Mouse (Mus musculus): ENCODE results near the gene Snx29. TPM values are rescaled to one million over a fixed set of nuclear protein-coding genes. Genes with fewer than 3 reads are reported as not detected.

The Snx29 gene
- polyA plus RNA-seq, 1 experiment = 8.4 TPM

DNA sequence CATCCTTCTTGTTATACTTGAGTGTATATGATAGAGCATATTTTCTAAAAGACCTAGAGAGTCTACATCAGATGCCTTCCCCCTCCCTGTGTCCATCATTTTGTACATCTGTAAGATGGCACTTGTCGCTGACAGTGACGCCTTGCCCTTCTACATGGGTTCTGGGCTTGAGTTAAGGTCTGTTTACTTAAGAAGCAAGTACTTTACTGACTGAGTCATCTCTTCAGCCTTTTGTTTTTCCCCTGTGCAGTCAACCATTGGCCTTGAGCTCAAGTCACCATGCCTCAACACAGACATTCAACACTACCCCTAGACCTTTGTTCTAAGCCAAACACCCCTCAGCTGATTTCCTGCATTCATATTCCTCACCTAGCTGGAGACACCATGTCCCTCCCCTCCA, 385.4 kb downstream of the Snx29 start:
- no peak for DNase-seq
- Histone ChIP-seq H3K4me1 (ENCODE audit: control insufficient read depth, insufficient read depth, low read length) (peaks cover 25% of the 10 kb centered on the region), H3K27me3 (ENCODE audit: control insufficient read depth, insufficient read depth, low read length) (no peaks in the 10 kb centered on the region), H3K4me3 (replicated peaks; ENCODE audit: insufficient read depth, low read depth, low read length) (no peak overlapping the region), H3K27ac (ENCODE audit: insufficient read depth, low read length) (no peak overlapping the region)
- 100% methylated on average over 2 of the region's 2 CpGs for WGBS
- TF ChIP-seq CTCF (IDR thresholded peaks at IDR 0.05; ENCODE audit: borderline replicate concordance, insufficient read depth, low read depth, low read length) = no peak
- TF ChIP-seq POLR2A (IDR thresholded peaks at IDR 0.05; ENCODE audit: borderline replicate concordance, insufficient read depth, low read length) = no peak

GRCm38 (mm10) chr16:11709382-11709781, 386.7 kb downstream of the Snx29 start:
- TF ChIP-seq CTCF (IDR thresholded peaks at IDR 0.05; ENCODE audit: borderline replicate concordance, insufficient read depth, low read depth, low read length) (no peak), POLR2A (IDR thresholded peaks at IDR 0.05; ENCODE audit: borderline replicate concordance, insufficient read depth, low read length) (no peak)
- H3K4me1 ChIP-seq (ENCODE audit: control insufficient read depth, insufficient read depth, low read length) = peaks cover 28% of the 10 kb centered on the region
- H3K4me3 ChIP-seq (replicated peaks; ENCODE audit: insufficient read depth, low read depth, low read length) = no peak overlapping the region
- 90% methylated on average over 4 of the region's 4 CpGs for WGBS
- peak in 1 of 2 experiments; percentile 4 for DNase-seq
- no peaks in the 10 kb centered on the region for H3K27me3 ChIP-seq (ENCODE audit: control insufficient read depth, insufficient read depth, low read length)
- no peak overlapping the region for H3K27ac ChIP-seq (ENCODE audit: insufficient read depth, low read length)

GRCm38 (mm10) chr16:11709999-11710667, 387.4 kb downstream of the Snx29 start:
- H3K27ac ChIP-seq (ENCODE audit: insufficient read depth, low read length) = no peak overlapping the region
- H3K4me3 ChIP-seq (replicated peaks; ENCODE audit: insufficient read depth, low read depth, low read length) = no peak overlapping the region
- TF ChIP-seq POLR2A (IDR thresholded peaks at IDR 0.05; ENCODE audit: borderline replicate concordance, insufficient read depth, low read length) = no peak
- TF ChIP-seq CTCF (IDR thresholded peaks at IDR 0.05; ENCODE audit: borderline replicate concordance, insufficient read depth, low read depth, low read length) = no peak
- H3K4me1 ChIP-seq (ENCODE audit: control insufficient read depth, insufficient read depth, low read length) = peaks cover 24% of the 10 kb centered on the region
- peak in 1 of 2 experiments; percentile 7 for DNase-seq
- H3K27me3 ChIP-seq (ENCODE audit: control insufficient read depth, insufficient read depth, low read length) = no peaks in the 10 kb centered on the region
- 76% methylated on average over 5 of the region's 5 CpGs for WGBS

DNA sequence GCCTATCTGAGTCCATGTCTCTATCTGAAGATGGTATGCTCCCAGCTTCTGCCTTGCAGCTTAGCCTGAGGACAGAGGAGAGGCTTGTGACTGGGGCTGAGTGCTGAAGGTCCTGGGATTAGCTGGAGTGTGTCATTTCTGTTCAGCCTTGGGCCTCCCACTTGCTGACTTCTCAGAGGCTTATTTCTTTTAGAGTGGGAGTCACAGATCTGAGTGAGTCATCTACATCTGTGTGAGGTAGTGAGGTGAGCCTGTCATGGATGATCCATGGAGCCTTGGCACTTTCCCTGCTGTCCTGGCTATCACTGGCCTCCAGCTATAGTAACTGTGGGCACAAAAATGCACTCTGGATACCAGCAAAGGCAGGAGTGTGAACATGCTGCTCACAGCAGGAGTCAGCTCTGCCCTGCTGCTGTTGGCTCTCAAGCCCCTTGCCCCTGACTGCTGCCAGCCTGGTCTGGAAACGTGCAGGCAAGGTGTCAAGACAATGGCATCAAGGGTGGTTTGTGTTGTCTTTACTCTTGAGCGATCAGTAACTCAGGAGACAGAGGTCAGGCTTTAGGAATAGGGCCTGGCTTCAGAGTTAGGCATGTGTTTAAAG, 390.7 kb downstream of the Snx29 start:
- 22% methylated on average over 2 of the region's 2 CpGs for WGBS
- peak in 1 of 2 experiments; percentile 21 for DNase-seq
- no peak for TF ChIP-seq POLR2A (IDR thresholded peaks at IDR 0.05; ENCODE audit: borderline replicate concordance, insufficient read depth, low read length)
- TF ChIP-seq CTCF (IDR thresholded peaks at IDR 0.05; ENCODE audit: borderline replicate concordance, insufficient read depth, low read depth, low read length) = no peak

DNA sequence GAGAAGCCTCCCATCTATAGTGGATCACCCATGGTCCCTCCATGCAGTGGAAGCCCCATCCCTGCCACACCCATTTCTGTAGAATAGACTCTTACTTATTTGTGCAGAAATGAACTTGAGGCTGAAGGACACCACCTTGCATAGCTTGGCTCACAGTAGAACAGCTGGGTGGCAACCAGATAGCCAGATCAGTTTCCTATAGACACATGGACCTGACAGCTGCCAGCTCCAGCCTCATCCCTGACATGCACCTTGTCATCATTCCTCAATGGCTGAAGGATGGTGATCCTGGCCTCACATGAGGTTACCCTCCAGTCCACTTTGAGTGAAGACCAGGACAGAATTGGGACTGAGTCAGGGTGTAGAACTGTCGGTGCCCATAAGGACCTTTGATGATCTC, 394.2 kb downstream of the Snx29 start:
- Histone ChIP-seq H3K4me3 (replicated peaks; ENCODE audit: insufficient read depth, low read depth, low read length) (no peak overlapping the region), H3K27ac (ENCODE audit: insufficient read depth, low read length) (no peak overlapping the region), H3K4me1 (ENCODE audit: control insufficient read depth, insufficient read depth, low read length) (peaks cover 9% of the 10 kb centered on the region), H3K27me3 (ENCODE audit: control insufficient read depth, insufficient read depth, low read length) (no peaks in the 10 kb centered on the region)
- no peak for DNase-seq
- TF ChIP-seq CTCF (IDR thresholded peaks at IDR 0.05; ENCODE audit: borderline replicate concordance, insufficient read depth, low read depth, low read length) (no peak), POLR2A (IDR thresholded peaks at IDR 0.05; ENCODE audit: borderline replicate concordance, insufficient read depth, low read length) (no peak)
- WGBS = 100% methylated on average over 1 of the region's 1 CpGs

More for the DNA sequence above, 390.7 kb downstream of the Snx29 start:
- no peak overlapping the region for H3K4me3 ChIP-seq (replicated peaks; ENCODE audit: insufficient read depth, low read depth, low read length)
- H3K27ac ChIP-seq (ENCODE audit: insufficient read depth, low read length) = no peak overlapping the region
- H3K27me3 ChIP-seq (ENCODE audit: control insufficient read depth, insufficient read depth, low read length) = no peaks in the 10 kb centered on the region
- H3K4me1 ChIP-seq (ENCODE audit: control insufficient read depth, insufficient read depth, low read length) = peaks cover 12% of the 10 kb centered on the region

DNA sequence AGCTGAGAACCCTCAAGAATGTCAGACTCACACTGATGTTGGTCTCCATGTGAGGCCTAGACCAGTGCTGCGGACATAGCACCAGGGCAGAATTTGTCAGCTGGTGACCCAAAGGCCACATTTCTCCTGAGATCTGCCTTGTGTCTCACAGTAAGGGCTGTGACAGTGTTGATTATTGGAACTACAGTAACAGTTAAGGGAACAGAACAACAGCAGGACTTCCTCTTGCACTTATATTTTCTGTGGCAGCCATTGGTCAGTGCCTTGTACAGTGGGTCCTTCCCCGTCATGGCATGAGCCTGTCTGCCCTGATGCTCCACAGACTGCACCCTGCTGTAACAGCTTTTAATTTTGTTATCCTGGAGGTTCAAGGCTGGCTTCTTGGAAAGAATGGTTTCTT, 403.2 kb downstream of the Snx29 start:
- Histone ChIP-seq H3K27me3 (ENCODE audit: control insufficient read depth, insufficient read depth, low read length) (no peaks in the 10 kb centered on the region), H3K4me3 (replicated peaks; ENCODE audit: insufficient read depth, low read depth, low read length) (no peak overlapping the region), H3K27ac (ENCODE audit: insufficient read depth, low read length) (no peak overlapping the region), H3K4me1 (ENCODE audit: control insufficient read depth, insufficient read depth, low read length) (no peaks in the 10 kb centered on the region; the same call in 1 of the 2 replicates)
- TF ChIP-seq POLR2A (IDR thresholded peaks at IDR 0.05; ENCODE audit: borderline replicate concordance, insufficient read depth, low read length) (no peak), CTCF (IDR thresholded peaks at IDR 0.05; ENCODE audit: borderline replicate concordance, insufficient read depth, low read depth, low read length) (no peak)
- DNase-seq = no peak
- WGBS = 91% methylated on average over 2 of the region's 2 CpGs

- 91% methylated on average over 9 of the region's 9 CpGs for WGBS
- Histone ChIP-seq H3K27ac (ENCODE audit: insufficient read depth, low read length) (no peak overlapping the region), H3K4me1 (ENCODE audit: control insufficient read depth, insufficient read depth, low read length) (no peaks in the 10 kb centered on the region; the same call in 1 of the 2 replicates), H3K4me3 (replicated peaks; ENCODE audit: insufficient read depth, low read depth, low read length) (no peak overlapping the region), H3K27me3 (ENCODE audit: control insufficient read depth, insufficient read depth, low read length) (no peaks in the 10 kb centered on the region)
- DNase-seq = no peak
- TF ChIP-seq CTCF (IDR thresholded peaks at IDR 0.05; ENCODE audit: borderline replicate concordance, insufficient read depth, low read depth, low read length) (no peak), POLR2A (IDR thresholded peaks at IDR 0.05; ENCODE audit: borderline replicate concordance, insufficient read depth, low read length) (no peak)
Observed at GRCm38 (mm10) chr16:11727331-11727730, 404.6 kb downstream of the Snx29 start.

GRCm38 (mm10) chr16:11728131-11728530, 405.4 kb downstream of the Snx29 start:
- H3K27me3 ChIP-seq (ENCODE audit: control insufficient read depth, insufficient read depth, low read length) = no peaks in the 10 kb centered on the region
- H3K4me3 ChIP-seq (replicated peaks; ENCODE audit: insufficient read depth, low read depth, low read length) = no peak overlapping the region
- no peak for DNase-seq
- WGBS = 79% methylated on average over 3 of the region's 3 CpGs
- H3K4me1 ChIP-seq (ENCODE audit: control insufficient read depth, insufficient read depth, low read length) = no peaks in the 10 kb centered on the region; the same call in 1 of the 2 replicates
- TF ChIP-seq CTCF (IDR thresholded peaks at IDR 0.05; ENCODE audit: borderline replicate concordance, insufficient read depth, low read depth, low read length) (no peak), POLR2A (IDR thresholded peaks at IDR 0.05; ENCODE audit: borderline replicate concordance, insufficient read depth, low read length) (no peak)
- H3K27ac ChIP-seq (ENCODE audit: insufficient read depth, low read length) = no peak overlapping the region
